Comparison of ENCODE assay signal across 9 mouse cellular contexts in the genomic region with DNA sequence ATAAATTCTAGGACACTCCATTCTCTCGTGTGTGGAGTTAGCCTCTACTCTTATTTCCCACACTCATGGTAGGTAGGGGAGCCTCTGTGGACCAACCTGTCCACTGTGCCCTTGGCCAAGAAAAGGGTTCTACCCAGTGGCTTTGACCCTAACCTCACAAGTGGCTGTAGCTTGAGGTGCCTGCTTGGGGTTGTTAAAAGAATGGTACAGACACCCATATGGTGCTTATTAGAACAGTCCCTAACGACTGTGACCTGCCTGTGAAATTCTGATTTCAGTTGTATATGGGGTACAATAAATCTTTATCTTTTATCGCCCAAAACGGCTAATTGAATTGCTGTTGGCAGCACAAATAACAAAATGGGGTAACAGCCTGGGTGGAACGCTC. TPM values are rescaled to one million over a fixed set of nuclear protein-coding genes. Genes with fewer than 3 reads are reported as not detected.
A peak's percentile ranks its signal among the peaks of the same experiment; 100 is the strongest.
DNase-seq lines count a peak whose midpoint lies in the region; ATAC-seq and TF ChIP-seq lines count a peak whose summit lies in the region.
"Had no signal": no experiment of that assay in that cellular context is flagged by ENCODE, and none has a peak within 500 bp of the region (broad histone marks: within the 10 kb centered on the region; RNA-seq: fewer than 3 reads in every experiment).

No protein-coding gene starts in this region.

- peaks cover 16% of the 10 kb centered on the region; the same call in 1 of the 2 replicates for H3K36me3 ChIP-seq in kidney, embryonic 16.5 days (ENCODE audit: insufficient read depth, low read length)
- peaks cover 11% of the 10 kb centered on the region; the same call in 1 of the 2 replicates for H3K36me3 ChIP-seq in embryonic facial prominence, embryonic 12.5 days
- no peaks in the 10 kb centered on the region for H3K36me3 ChIP-seq in hindbrain, postnatal 0 days (ENCODE audit: insufficient read depth, low read length)
- no peaks in the 10 kb centered on the region for H3K36me3 ChIP-seq in midbrain, embryonic 15.5 days (replicated peaks)

- whole genome bisulfite sequencing in kidney, embryonic 16.5 days: 11% methylated on average over 5 of the region's 5 CpGs
- WGBS in embryonic facial prominence, embryonic 12.5 days: 28% methylated on average over 5 of the region's 5 CpGs
- 12% methylated on average over 5 of the region's 5 CpGs for WGBS in hindbrain, postnatal 0 days
- 22% methylated on average over 5 of the region's 5 CpGs for WGBS in midbrain, embryonic 15.5 days

- H3K9me3 ChIP-seq in kidney, embryonic 16.5 days (ENCODE audit: low read length): peaks cover 4% of the 10 kb centered on the region
- no peaks in the 10 kb centered on the region for H3K9me3 ChIP-seq in embryonic facial prominence, embryonic 12.5 days
- H3K9me3 ChIP-seq in hindbrain, postnatal 0 days (ENCODE audit: low read length): no peaks in the 10 kb centered on the region
- H3K9me3 ChIP-seq in midbrain, embryonic 15.5 days: no peaks in the 10 kb centered on the region

- no peak; the same call in 1 of the 2 replicates for ATAC-seq in kidney, embryonic 16.5 days (ENCODE audit: low FRiP score, low TSS enrichment)
- no peak for ATAC-seq in embryonic facial prominence, embryonic 12.5 days (ENCODE audit: insufficient number of reproducible peaks, insufficient read depth, low FRiP score, low TSS enrichment)
- peak; percentile 25 for ATAC-seq in hindbrain, postnatal 0 days
- ATAC-seq in midbrain, embryonic 15.5 days (replicated peaks): no peak; the same call in 1 of the 2 replicates
- ATAC-seq in monocyte, adult 5-6 weeks (replicated peaks; ENCODE audit: insufficient number of reproducible peaks, low FRiP score, low TSS enrichment, poor library complexity, severe bottlenecking): no peak

- H3K4me1 ChIP-seq in kidney, embryonic 16.5 days (ENCODE audit: insufficient read depth, low read length): peaks cover 61% of the 10 kb centered on the region
- peaks cover 57% of the 10 kb centered on the region for H3K4me1 ChIP-seq in embryonic facial prominence, embryonic 12.5 days
- H3K4me1 ChIP-seq in hindbrain, postnatal 0 days (ENCODE audit: insufficient read depth, low read length): peaks cover 34% of the 10 kb centered on the region
- H3K4me1 ChIP-seq in midbrain, embryonic 15.5 days: peaks cover 72% of the 10 kb centered on the region

- no peak for TF ChIP-seq CTCF in hindbrain, postnatal 0 days (IDR thresholded peaks at IDR 0.05; ENCODE audit: low read depth)

- peak overlapping the region; percentile 99 for H3K27ac ChIP-seq in kidney, embryonic 16.5 days (ENCODE audit: low read length)
- H3K27ac ChIP-seq in embryonic facial prominence, embryonic 12.5 days: peak overlapping the region; percentile 96
- H3K27ac ChIP-seq in hindbrain, postnatal 0 days: peak overlapping the region; percentile 81
- peak overlapping the region; percentile 85 for H3K27ac ChIP-seq in midbrain, embryonic 15.5 days

- H3K4me2 ChIP-seq in kidney, embryonic 16.5 days (replicated peaks; ENCODE audit: low read depth, low read length): peak overlapping the region; percentile 98
- H3K4me2 ChIP-seq in embryonic facial prominence, embryonic 12.5 days (replicated peaks): peak overlapping the region; percentile 99
- peak overlapping the region; percentile 99 for H3K4me2 ChIP-seq in hindbrain, postnatal 0 days (ENCODE audit: low read depth, low read length)
- peak overlapping the region; percentile 99 for H3K4me2 ChIP-seq in midbrain, embryonic 15.5 days

- H3K27me3 ChIP-seq in kidney, embryonic 16.5 days (ENCODE audit: insufficient read depth, low read length): no peaks in the 10 kb centered on the region
- H3K27me3 ChIP-seq in embryonic facial prominence, embryonic 12.5 days: no peaks in the 10 kb centered on the region
- H3K27me3 ChIP-seq in hindbrain, postnatal 0 days (ENCODE audit: insufficient read depth, low read length): no peaks in the 10 kb centered on the region
- H3K27me3 ChIP-seq in midbrain, embryonic 15.5 days (replicated peaks): no peaks in the 10 kb centered on the region
- H3K27me3 ChIP-seq: Patski had no signal

- no peak for DNase-seq in kidney, postnatal 36 days
- no peak for DNase-seq in hindbrain, postnatal 0 days (ENCODE audit: low spot score)
- no peak for DNase-seq in gastrocnemius, adult 8-10 months (ENCODE audit: low spot score in 2 of 2)
- DNase-seq in left cerebral cortex, adult 18-20 months (ENCODE audit: low spot score in 2 of 2): no peak

- peak overlapping the region; percentile 54 for H3K4me3 ChIP-seq in kidney, embryonic 16.5 days (ENCODE audit: low read length)
- H3K4me3 ChIP-seq in embryonic facial prominence, embryonic 12.5 days: peak overlapping the region; percentile 47
- H3K4me3 ChIP-seq in hindbrain, postnatal 0 days (ENCODE audit: low read length): peak overlapping the region; percentile 51
- H3K4me3 ChIP-seq in midbrain, embryonic 15.5 days: peak overlapping the region; percentile 53

- peak overlapping the region; percentile 88 for H3K9ac ChIP-seq in kidney, embryonic 16.5 days (replicated peaks; ENCODE audit: low read length)
- peak overlapping the region; percentile 78 for H3K9ac ChIP-seq in embryonic facial prominence, embryonic 12.5 days
- H3K9ac ChIP-seq in hindbrain, postnatal 0 days (replicated peaks; ENCODE audit: low read length): peak overlapping the region; percentile 59; the same call in 1 of the 2 replicates
- H3K9ac ChIP-seq in midbrain, embryonic 15.5 days: 0 out of 2 replicates have a peak overlapping the region, but pooled peaks have one; percentile 57

RNA-seq across cellular contexts. Expression of gene Irf2bp2, which starts 8.9 kb away (rescaled TPM):
- 11.5 and 12.1 TPM in 2 replicates for polyA plus RNA-seq in kidney, embryonic 16.5 days (2015; fragmentation: Nextera tagmentation; extraction: Ambion mirVana)
- polyA plus RNA-seq in embryonic facial prominence, embryonic 12.5 days (2016; fragmentation: Nextera tagmentation; extraction: Ambion mirVana): 11.5 and 12.0 TPM in 2 replicates
- total RNA-seq in hindbrain, postnatal 0 days (2014; rRNA removed): 91.5 and 99.1 TPM in 2 replicates
- 10.2 and 11.4 TPM in 2 replicates for polyA plus RNA-seq in hindbrain, postnatal 0 days (2015; fragmentation: Nextera tagmentation; extraction: Ambion mirVana)
- 9.7 and 10.0 TPM in 2 replicates for polyA plus RNA-seq in midbrain, embryonic 15.5 days (2015; fragmentation: Nextera tagmentation; extraction: Ambion mirVana)
- total RNA-seq in gastrocnemius, adult 8-10 months (2022): 10 to 100 TPM; 22.2 to 31.2 (median 23.5) TPM
- total RNA-seq in left cerebral cortex, adult 18-20 months (2021): 10 to 100 TPM; 74.0 to 77.6 TPM
- total RNA-seq in monocyte, adult 5-6 weeks (2017): 41.2 to 53.3 TPM (median 48.5 TPM) in 3 replicates
